Mouse (Mus musculus): ENCODE measurements at regions not wholly inside any gene's neighbourhood (a gene's known extent, or its start where the extent isn't known, plus 50 kb on each side); places are given as distances from the start of the nearest gene placed in this dataset.

GRCm38 (mm10) chr2:75224443-75224842 lies 398.8 kb downstream of the Mtx2 start:
- DNase-seq (ENCODE audit: low spot score) = peak; percentile 84
- Histone ChIP-seq H3K4me3 (replicated peaks; ENCODE audit: low read depth, low read length) (no peak overlapping the region), H3K27me3 (ENCODE audit: insufficient read depth, low read length) (no peaks in the 10 kb centered on the region), H3K4me1 (replicated peaks; ENCODE audit: insufficient read depth, low read length) (no peaks in the 10 kb centered on the region), H3K36me3 (ENCODE audit: insufficient read depth, low read length) (no peaks in the 10 kb centered on the region), H3K4me2 (ENCODE audit: low read length) (no peak overlapping the region), H3K9me3 (replicated peaks; ENCODE audit: low read length) (no peaks in the 10 kb centered on the region), H3K9ac (ENCODE audit: low read depth, low read length) (no peak overlapping the region), H3K27ac (no peak overlapping the region)
- ATAC-seq (replicated peaks; ENCODE audit: low FRiP score, low read depth) = no peak; the same call in 1 of the 2 replicates
- TF ChIP-seq CTCF (IDR thresholded peaks at IDR 0.05; ENCODE audit: low read depth) = no peak
- 38% methylated on average over 5 of the region's 5 CpGs for WGBS

GRCm38 (mm10) chr2:75240976-75241375 lies 415.4 kb downstream of the Mtx2 start:
- Histone ChIP-seq H3K9ac (ENCODE audit: low read depth, low read length) (no peak overlapping the region), H3K4me3 (replicated peaks; ENCODE audit: low read depth, low read length) (no peak overlapping the region), H3K36me3 (ENCODE audit: insufficient read depth, low read length) (no peaks in the 10 kb centered on the region), H3K4me1 (replicated peaks; ENCODE audit: insufficient read depth, low read length) (peaks cover 7% of the 10 kb centered on the region), H3K27ac (no peak overlapping the region), H3K27me3 (ENCODE audit: insufficient read depth, low read length) (no peaks in the 10 kb centered on the region), H3K4me2 (ENCODE audit: low read length) (no peak overlapping the region), H3K9me3 (replicated peaks; ENCODE audit: low read length) (no peaks in the 10 kb centered on the region)
- WGBS = 94% methylated on average over 1 of the region's 1 CpGs
- no peak for TF ChIP-seq CTCF (IDR thresholded peaks at IDR 0.05; ENCODE audit: low read depth)
- DNase-seq (ENCODE audit: low spot score) = no peak
- ATAC-seq (replicated peaks; ENCODE audit: low FRiP score, low read depth) = no peak

- H3K9ac ChIP-seq (ENCODE audit: low read depth, low read length) = peak overlapping the region; percentile 31; the same call in 1 of the 2 replicates
- no peak for ATAC-seq (replicated peaks; ENCODE audit: low FRiP score, low read depth)
- peak overlapping the region; percentile 34 for H3K4me2 ChIP-seq (ENCODE audit: low read length)
- H3K27ac ChIP-seq = peak overlapping the region; percentile 54; the same call in 1 of the 2 replicates
- WGBS = 18% methylated on average over 17 of the region's 17 CpGs
- H3K4me1 ChIP-seq (replicated peaks; ENCODE audit: insufficient read depth, low read length) = peaks cover 12% of the 10 kb centered on the region
- H3K27me3 ChIP-seq (ENCODE audit: insufficient read depth, low read length) = no peaks in the 10 kb centered on the region
- no peaks in the 10 kb centered on the region for H3K9me3 ChIP-seq (replicated peaks; ENCODE audit: low read length)
- DNase-seq (ENCODE audit: low spot score) = peak; percentile 79
- H3K4me3 ChIP-seq (replicated peaks; ENCODE audit: low read depth, low read length) = no peak overlapping the region
- H3K36me3 ChIP-seq (ENCODE audit: insufficient read depth, low read length) = no peaks in the 10 kb centered on the region
- no peak for TF ChIP-seq CTCF (IDR thresholded peaks at IDR 0.05; ENCODE audit: low read depth)
Observed at GRCm38 (mm10) chr2:75244311-75245033, 414.6 kb upstream of the Hnrnpa3 start.

GRCm38 (mm10) chr2:75245256-75245655 lies 413.8 kb upstream of the Hnrnpa3 start:
- H3K4me3 ChIP-seq (replicated peaks; ENCODE audit: low read depth, low read length) = no peak overlapping the region
- H3K9me3 ChIP-seq (replicated peaks; ENCODE audit: low read length) = no peaks in the 10 kb centered on the region
- peak overlapping the region; percentile 54; the same call in 1 of the 2 replicates for H3K27ac ChIP-seq
- WGBS = 70% methylated on average over 6 of the region's 6 CpGs
- H3K27me3 ChIP-seq (ENCODE audit: insufficient read depth, low read length) = no peaks in the 10 kb centered on the region
- peaks cover 12% of the 10 kb centered on the region for H3K4me1 ChIP-seq (replicated peaks; ENCODE audit: insufficient read depth, low read length)
- TF ChIP-seq CTCF (IDR thresholded peaks at IDR 0.05; ENCODE audit: low read depth) = no peak
- no peak for DNase-seq (ENCODE audit: low spot score)
- H3K9ac ChIP-seq (ENCODE audit: low read depth, low read length) = no peak overlapping the region
- no peak for ATAC-seq (replicated peaks; ENCODE audit: low FRiP score, low read depth)
- H3K36me3 ChIP-seq (ENCODE audit: insufficient read depth, low read length) = no peaks in the 10 kb centered on the region
- no peak overlapping the region for H3K4me2 ChIP-seq (ENCODE audit: low read length)

DNA sequence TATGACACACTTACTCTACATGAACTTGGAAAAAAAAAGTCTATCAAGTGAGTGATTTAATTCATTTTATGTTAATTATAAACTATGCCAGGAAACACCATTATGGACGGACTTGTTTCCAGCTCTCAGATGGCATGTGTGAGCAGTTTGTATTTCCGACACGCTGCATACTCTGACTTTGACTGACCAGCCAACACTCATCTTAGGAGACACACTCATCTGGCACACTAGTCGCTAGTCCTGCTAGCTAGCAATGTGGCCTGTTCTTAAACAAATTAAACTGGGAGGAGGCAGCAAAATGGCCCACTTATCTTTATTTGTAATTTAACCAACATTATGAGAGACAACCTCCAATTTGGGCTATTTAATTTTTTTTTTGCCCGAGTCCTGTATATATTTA lies 413.4 kb upstream of the Hnrnpa3 start:
- H3K27ac ChIP-seq = no peak overlapping the region
- H3K9me3 ChIP-seq (replicated peaks; ENCODE audit: low read length) = no peaks in the 10 kb centered on the region
- H3K4me3 ChIP-seq (replicated peaks; ENCODE audit: low read depth, low read length) = no peak overlapping the region
- DNase-seq (ENCODE audit: low spot score) (no peak), ATAC-seq (replicated peaks; ENCODE audit: low FRiP score, low read depth) (no peak)
- TF ChIP-seq CTCF (IDR thresholded peaks at IDR 0.05; ENCODE audit: low read depth) = no peak
- H3K4me1 ChIP-seq (replicated peaks; ENCODE audit: insufficient read depth, low read length) = peaks cover 12% of the 10 kb centered on the region
- WGBS = 51% methylated on average over 5 of the region's 5 CpGs
- H3K27me3 ChIP-seq (ENCODE audit: insufficient read depth, low read length) = no peaks in the 10 kb centered on the region
- no peak overlapping the region for H3K9ac ChIP-seq (ENCODE audit: low read depth, low read length)
- no peaks in the 10 kb centered on the region for H3K36me3 ChIP-seq (ENCODE audit: insufficient read depth, low read length)
- peak overlapping the region; percentile 42 for H3K4me2 ChIP-seq (ENCODE audit: low read length)

DNA sequence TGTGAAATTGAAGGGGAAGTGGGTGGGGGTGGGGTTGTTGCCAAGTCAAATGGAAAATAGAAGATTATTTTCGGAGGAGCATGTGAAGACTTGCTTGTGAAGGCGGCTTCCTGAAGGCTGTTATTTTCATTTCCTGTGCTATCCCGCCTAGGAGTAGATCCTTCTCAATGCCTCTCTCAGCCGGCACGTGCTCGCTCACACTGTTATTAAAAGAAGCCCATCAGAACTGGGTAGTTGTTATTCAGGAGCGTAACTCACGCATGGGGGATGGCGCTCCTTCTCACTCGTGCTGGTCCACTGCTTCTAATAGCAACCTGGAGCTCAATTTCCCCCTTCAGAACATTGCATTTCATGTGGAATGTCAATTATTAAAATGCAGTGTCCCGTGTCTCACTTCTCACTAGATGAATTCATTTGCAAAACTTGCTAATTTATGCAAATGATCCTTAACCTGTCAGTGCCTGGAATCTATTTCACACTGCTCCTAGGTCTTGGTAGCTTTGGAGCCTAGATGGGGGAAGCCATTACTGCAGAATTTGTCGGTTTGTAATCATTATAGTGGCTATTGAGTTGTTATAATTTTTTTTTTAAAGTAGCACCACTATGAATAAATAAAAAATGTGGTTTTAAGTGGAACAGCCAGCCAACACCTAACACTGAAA lies 412.8 kb upstream of the Hnrnpa3 start:
- WGBS = 27% methylated on average over 12 of the region's 12 CpGs
- peak; percentile 38 for DNase-seq (ENCODE audit: low spot score)
- H3K4me2 ChIP-seq (ENCODE audit: low read length) = peak overlapping the region; percentile 42

More for the DNA sequence above, 412.8 kb upstream of the Hnrnpa3 start:
- Histone ChIP-seq H3K9ac (ENCODE audit: low read depth, low read length) (no peak overlapping the region), H3K27me3 (ENCODE audit: insufficient read depth, low read length) (no peaks in the 10 kb centered on the region), H3K4me1 (replicated peaks; ENCODE audit: insufficient read depth, low read length) (peaks cover 12% of the 10 kb centered on the region), H3K4me3 (replicated peaks; ENCODE audit: low read depth, low read length) (no peak overlapping the region), H3K27ac (no peak overlapping the region), H3K9me3 (replicated peaks; ENCODE audit: low read length) (no peaks in the 10 kb centered on the region), H3K36me3 (ENCODE audit: insufficient read depth, low read length) (no peaks in the 10 kb centered on the region)
- ATAC-seq (replicated peaks; ENCODE audit: low FRiP score, low read depth) = no peak
- no peak for TF ChIP-seq CTCF (IDR thresholded peaks at IDR 0.05; ENCODE audit: low read depth)
